Mouse (Mus musculus) lung, adult 2 months (tissue): ENCODE data around the gene Mbd3l1. TPM values are rescaled to one million over a fixed set of nuclear protein-coding genes. Genes with fewer than 3 reads are reported as not detected.

Experiments
- DNase-seq: peaks from one replicate; pipeline ENCODE4 v3.0.0; 2022
- H3K4me1 ChIP-seq: fragments of 200-500 bp; 2 replicates; pipeline ENCODE4 v1.6.1; 2011; ENCODE audit warnings: low read length; ENCODE audit not compliant: control insufficient read depth, insufficient read depth
- H3K4me3 ChIP-seq: fragments of 200-500 bp; replicated peaks from 2 replicates; pipeline ENCODE3; 2011; ENCODE audit warnings: low read depth, mild to moderate bottlenecking, control low read depth, low read length; ENCODE audit errors: extremely low read depth
- CTCF ChIP-seq: fragments of 200-500 bp; IDR thresholded peaks from 2 replicates; pipeline ENCODE4 v1.5.1; 2011; ENCODE audit warnings: mild to moderate bottlenecking, low read length, control low read depth; ENCODE audit not compliant: insufficient read depth
- POLR2A ChIP-seq: fragments of 200-500 bp; IDR thresholded peaks from 2 replicates; pipeline ENCODE4 v1.6.1; 2011; ENCODE audit warnings: low read depth, mild to moderate bottlenecking, control low read depth, low read length, borderline replicate concordance; ENCODE audit errors: extremely low read depth
- WGBS: fragments of 180-500 bp; shearing (Covaris S2); methylation state at CpG from one replicate; pipeline ENCODE4 v1.1.7; 2018; 5-methylcytosine and 5-hydroxymethylcytosine counted together
- polyA plus RNA-seq: library from polyadenylated mRNA; depleted of rRNA; stranded (reverse); fragments of >200 nt; gene quantifications from 2 replicates; pipeline ENCODE4 v1.2.3, GENCODE M21; 2012; rRNA removed

The Mbd3l1 gene
- polyA plus RNA-seq: not detected in 2 replicates

DNA sequence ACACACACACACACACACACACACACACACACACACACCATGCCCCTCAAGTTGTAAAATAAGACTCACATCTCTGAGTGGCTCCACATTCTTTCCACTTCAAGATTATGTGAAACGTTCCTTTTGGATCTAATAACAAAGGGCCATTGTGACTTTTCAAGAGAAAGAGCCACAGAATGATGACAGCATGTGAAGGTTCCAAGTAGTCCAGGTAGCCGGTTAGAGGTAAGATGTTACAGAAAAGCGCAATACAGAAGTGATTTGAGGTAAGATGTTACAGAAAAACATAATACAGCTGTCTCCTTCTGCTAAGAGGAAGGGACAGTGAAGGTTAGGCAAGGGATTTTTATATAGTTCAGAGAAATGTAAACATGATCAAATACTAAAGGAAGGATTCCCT lies at the start of gene Mbd3l1, which contains the start of gene Zfp558:
Gene Mbd3l1 (plus strand): TSS at position 192 of the 400 bp plus-strand sequence.
Gene Zfp558 (minus strand): TSS at position 101 of the 400 bp plus-strand sequence.
- H3K4me1 ChIP-seq: no peaks in the 10 kb centered on the region
- TF ChIP-seq CTCF (no peak), POLR2A (no peak)
- 65% methylated on average over 3 of the region's 3 CpGs for WGBS
- H3K4me3 ChIP-seq: no peak within 1 kb of the TSS
- DNase-seq: no peak

- TF ChIP-seq CTCF (no peak), POLR2A (no peak)
- H3K4me3 ChIP-seq: no peak within 1 kb of the TSS
- DNase-seq: no peak
- H3K4me1 ChIP-seq: no peaks in the 10 kb centered on the region
Observed at GRCm38 (mm10) chr9:18430354-18430753, 47.8 kb upstream of the Mbd3l1 start, which contains the start of gene Mbd3l2. TSS of gene Mbd3l2 (plus strand) at chr9:18430654.

DNA sequence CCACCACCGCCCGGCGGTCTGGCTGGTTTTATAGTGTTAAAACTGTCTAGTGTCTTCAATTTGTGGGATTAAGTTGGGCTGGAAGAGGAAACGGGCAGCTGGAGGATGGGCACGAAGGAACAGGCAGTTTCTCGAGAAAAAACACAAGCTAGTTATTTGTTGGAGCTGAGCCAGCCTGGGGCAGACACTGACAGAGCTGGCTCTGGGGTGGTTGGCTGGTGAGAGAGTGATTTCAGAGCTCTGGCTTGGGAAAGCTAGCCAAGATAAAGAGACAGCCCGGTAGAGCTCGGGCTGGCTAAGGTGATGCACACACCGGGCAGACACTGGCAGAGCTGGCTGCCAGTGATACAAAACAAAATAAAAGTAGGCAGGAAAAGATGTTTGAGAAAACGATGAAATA lies 46.5 kb upstream of the Mbd3l1 start:
- Histone ChIP-seq H3K4me3 (no peak overlapping the region), H3K4me1 (no peaks in the 10 kb centered on the region)
- TF ChIP-seq POLR2A (no peak), CTCF (no peak)
- DNase-seq: no peak
- WGBS: 75% methylated on average over 10 of the region's 10 CpGs

GRCm38 (mm10) chr9:18456520-18456919 lies 21.6 kb upstream of the Mbd3l1 start:
- Histone ChIP-seq H3K4me1 (no peaks in the 10 kb centered on the region), H3K4me3 (no peak overlapping the region)
- DNase-seq: no peak
- no peak for TF ChIP-seq CTCF
- TF ChIP-seq POLR2A: no peak
- WGBS: 98% methylated on average over 4 of the region's 4 CpGs

GRCm38 (mm10) chr9:18467350-18467749 lies 10.8 kb upstream of the Mbd3l1 start:
- WGBS: 80% methylated on average over 3 of the region's 3 CpGs
- no peak overlapping the region for H3K4me3 ChIP-seq
- H3K4me1 ChIP-seq: no peaks in the 10 kb centered on the region
- DNase-seq: no peak
- no peak for TF ChIP-seq POLR2A
- TF ChIP-seq CTCF: no peak

DNA sequence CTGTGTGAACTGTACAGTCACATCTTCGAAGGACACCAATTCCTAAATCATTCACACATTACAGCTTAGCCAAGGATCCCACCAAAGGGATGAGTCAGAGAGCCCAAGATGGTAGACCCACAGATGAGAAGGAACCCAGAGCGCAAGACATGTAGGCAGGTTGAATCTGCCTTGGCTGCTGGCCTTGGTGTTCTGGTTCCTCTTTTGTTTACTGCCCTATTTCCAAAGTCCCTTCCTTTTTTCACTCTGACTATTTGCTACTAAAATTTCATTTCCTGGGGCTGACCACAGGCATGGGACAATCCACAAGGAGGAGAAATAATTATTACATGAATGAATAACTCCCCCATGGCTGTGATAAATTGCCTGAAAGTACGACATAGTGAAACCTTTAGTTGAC lies 10.2 kb upstream of the Mbd3l1 start:
- 81% methylated on average over 3 of the region's 3 CpGs for WGBS
- TF ChIP-seq POLR2A: no peak
- TF ChIP-seq CTCF: no peak
- no peak overlapping the region for H3K4me3 ChIP-seq
- H3K4me1 ChIP-seq: no peaks in the 10 kb centered on the region
- DNase-seq: no peak

- DNase-seq: peak; percentile 60
- Histone ChIP-seq H3K4me1 (no peaks in the 10 kb centered on the region), H3K4me3 (peak overlapping the region; percentile 48)
- peak; percentile 33; the same call in 1 of the 2 replicates for TF ChIP-seq POLR2A
- TF ChIP-seq CTCF: no peak
- WGBS: 3% methylated on average over 39 of the region's 39 CpGs
Observed at GRCm38 (mm10) chr9:18473324-18474128, 4.6 kb upstream of the Mbd3l1 start.

GRCm38 (mm10) chr9:18508098-18508497 lies 29.9 kb downstream of the Mbd3l1 start:
- 52% methylated on average over 2 of the region's 2 CpGs for WGBS
- H3K4me1 ChIP-seq: no peaks in the 10 kb centered on the region
- no peak for DNase-seq
- no peak for TF ChIP-seq POLR2A
- TF ChIP-seq CTCF: no peak
- no peak overlapping the region for H3K4me3 ChIP-seq

Other genes starting within 250 kb of the Mbd3l1 start
- gene Chordc1, start 186.2 kb upstream of the Mbd3l1 start, polyA plus RNA-seq: 22.4 and 24.6 TPM in 2 replicates
- gene Naalad2, start 75.4 kb upstream of the Mbd3l1 start, polyA plus RNA-seq: 1.1 and 1.5 TPM in 2 replicates
- not detected in 2 replicates for gene Ubtfl1, start 73.9 kb upstream of the Mbd3l1 start, polyA plus RNA-seq
- not detected in 2 replicates for gene Mbd3l2, start 47.7 kb upstream of the Mbd3l1 start, polyA plus RNA-seq
- gene Zfp558, start 91 bp upstream of the Mbd3l1 start, polyA plus RNA-seq: 0.10 and 0.62 TPM in 2 replicates
- 4.4 and 5.0 TPM in 2 replicates for gene Muc16, start 196.2 kb downstream of the Mbd3l1 start, polyA plus RNA-seq